Mouse (Mus musculus) megakaryocyte-erythroid progenitor cell, adult 5 weeks (primary cell): ENCODE results near the gene Flad1. TPM values are rescaled to one million over a fixed set of nuclear protein-coding genes. Genes with fewer than 3 reads are reported as not detected.

Experiments used
- polyA plus RNA-seq: library from polyadenylated mRNA; stranded (reverse); fragments of >175 nt; gene quantifications from 2 replicates; pipeline ENCODE4 v1.2.3, GENCODE M21; 2012

The Flad1 gene
- polyA plus RNA-seq, result 17.5 and 17.9 TPM in 2 replicates

DNA sequence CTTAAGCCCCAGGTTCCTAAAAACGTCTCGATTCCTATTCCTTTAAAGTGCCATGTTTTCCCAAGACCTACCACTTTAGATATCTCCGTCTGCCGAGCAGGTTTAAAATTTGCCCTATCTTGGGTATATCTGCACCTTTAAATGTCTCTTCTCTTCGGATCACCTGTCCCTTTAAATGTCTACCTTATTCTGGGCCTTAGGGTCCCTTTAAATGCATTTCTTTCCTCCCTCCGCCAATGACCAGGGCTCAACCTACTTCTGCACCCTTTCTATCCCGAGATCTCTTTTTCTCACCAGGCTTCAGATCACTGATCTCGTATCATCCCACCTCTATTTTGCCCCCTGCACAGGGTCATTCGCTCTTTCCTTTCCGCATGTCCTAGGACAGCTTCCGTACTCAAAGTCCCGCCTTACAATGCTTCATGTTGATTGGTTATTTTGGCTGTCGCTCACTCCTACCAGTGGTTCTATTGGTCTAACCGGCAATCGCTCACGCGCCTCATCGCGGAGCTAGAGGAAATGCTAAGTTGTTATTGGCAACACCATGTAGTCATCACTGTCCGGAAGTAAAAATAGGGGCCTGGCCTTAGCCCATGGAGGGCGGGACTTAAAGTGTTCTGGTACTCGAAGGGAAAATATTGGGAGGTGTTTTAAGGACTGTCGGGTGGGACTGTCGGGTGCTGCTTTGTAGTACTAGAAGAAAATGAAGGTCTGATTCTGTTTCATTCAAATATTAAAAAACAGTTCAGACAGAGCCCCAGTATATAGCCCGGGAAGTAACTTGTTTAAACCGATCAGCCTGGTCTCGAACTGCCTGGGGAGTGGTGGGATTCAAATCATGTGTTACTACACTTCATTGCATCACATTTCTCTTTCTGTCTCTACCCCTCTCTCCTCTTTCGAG lies at the start of gene Flad1:
Flad1 (minus strand) TSS at position 381 of the 904 bp plus-strand sequence.

GRCm38 (mm10) chr3:89454401-89455177 lies 42.9 kb upstream of the Flad1 start, which contains the start of gene Pmvk:
Pmvk (plus strand) TSS chr3:89454541.

DNA sequence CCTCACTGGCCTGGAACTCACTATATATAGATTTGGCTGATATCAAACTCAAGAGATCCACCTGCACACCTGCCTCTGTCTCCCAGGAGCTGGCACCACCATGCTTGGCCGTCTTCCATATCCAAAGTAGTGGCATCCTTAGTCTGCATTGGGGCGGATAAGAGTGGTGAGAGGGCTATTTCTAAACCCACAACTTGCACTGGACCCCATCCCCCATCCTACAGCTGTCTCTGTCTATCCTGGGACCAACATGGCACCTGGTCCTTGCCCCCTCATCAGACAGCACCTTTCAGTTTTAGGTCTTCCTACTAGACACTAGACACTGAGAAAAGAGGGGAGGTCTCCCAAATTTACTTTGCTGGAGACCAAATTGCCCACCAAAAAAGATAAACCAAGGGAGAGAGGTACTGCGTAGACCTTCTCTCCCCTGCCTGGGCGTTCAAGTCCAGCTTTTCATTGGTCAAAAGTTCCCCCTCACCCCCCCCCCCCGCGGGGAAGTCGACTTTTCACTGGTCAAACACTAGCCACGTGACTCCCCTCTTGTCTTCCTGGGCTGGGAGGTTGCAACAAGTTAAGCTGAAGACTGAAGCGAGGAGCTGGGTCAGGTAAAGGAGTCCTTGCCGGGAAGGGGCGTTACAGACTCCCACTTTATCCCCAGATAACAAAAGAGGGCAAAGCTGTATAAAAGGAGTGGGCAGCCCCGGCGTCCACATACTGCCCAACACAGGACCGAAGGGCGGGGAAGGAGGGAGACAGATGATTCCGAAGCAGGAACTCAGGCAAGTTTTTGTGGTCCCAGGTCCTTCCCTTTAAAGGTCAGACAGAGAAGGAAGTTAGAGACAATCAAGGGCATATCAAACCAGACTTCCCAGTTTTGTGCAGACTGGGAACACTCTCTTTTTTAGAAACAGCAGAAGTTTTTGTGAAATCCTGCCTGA lies 24.8 kb upstream of the Flad1 start, which contains the start of gene Pbxip1:
Pbxip1 (plus strand) TSS at position 531 of the 938 bp plus-strand sequence.

DNA sequence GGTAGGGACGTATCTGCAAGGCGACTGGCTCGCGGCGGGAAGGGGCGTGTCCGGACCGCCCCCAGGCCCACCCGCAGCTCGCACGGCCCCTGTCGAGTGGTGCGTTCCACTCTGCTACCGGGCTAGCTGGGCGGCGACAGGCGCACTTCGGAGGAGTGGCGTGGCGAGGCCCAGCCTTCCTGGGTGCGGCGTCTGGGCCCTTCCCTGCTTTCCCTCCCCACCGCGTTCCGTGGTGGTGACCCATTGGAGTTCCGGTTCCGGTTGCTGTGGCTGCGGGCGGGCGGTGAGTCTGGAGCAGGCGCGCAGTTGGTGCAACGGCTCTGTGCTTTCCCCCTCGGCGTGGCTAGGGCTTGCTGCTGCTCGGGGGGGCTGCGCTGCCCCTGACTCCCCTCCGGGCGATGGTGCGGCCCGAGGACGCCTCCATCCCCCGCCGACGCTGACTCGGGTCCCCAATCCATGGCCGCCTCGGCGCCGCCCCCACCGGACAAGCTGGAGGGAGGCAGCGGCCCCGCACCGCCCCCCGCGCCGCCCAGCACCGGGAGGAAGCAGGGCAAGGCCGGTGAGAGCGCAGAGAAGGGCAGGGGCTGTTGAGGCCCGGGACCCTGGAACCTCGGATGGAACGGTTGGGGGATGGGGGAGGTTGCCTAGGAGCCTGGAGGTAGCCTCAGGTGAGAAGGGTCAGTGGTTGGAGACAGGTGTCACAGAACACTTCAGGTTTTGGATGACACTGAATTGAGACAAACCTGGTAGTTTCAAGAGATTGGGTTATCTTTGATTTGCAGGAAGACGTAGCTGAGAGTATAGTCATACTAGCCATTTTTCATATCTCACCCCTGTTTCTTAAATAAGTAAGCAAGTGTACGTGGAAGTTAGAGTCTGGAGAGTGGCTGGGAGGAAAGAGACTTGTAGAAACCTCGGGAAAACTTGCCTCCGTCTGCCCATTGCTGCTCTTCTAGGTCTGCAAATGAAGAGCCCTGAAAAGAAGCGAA lies 18.8 kb upstream of the Flad1 start, which contains the start of gene Pygo2:
Pygo2 (plus strand) TSS at position 44 of the 989 bp plus-strand sequence.

GRCm38 (mm10) chr3:89418170-89418860 lies 6.6 kb upstream of the Flad1 start, which contains the start of the genes Cks1b and Shc1:
Cks1b (minus strand) TSS chr3:89418383.
Shc1 (plus strand) TSS chr3:89418443.

GRCm38 (mm10) chr3:89402693-89403092 lies 9.0 kb downstream of the Flad1 start, which contains the start of gene Lenep:
Lenep (minus strand) TSS chr3:89402793.

DNA sequence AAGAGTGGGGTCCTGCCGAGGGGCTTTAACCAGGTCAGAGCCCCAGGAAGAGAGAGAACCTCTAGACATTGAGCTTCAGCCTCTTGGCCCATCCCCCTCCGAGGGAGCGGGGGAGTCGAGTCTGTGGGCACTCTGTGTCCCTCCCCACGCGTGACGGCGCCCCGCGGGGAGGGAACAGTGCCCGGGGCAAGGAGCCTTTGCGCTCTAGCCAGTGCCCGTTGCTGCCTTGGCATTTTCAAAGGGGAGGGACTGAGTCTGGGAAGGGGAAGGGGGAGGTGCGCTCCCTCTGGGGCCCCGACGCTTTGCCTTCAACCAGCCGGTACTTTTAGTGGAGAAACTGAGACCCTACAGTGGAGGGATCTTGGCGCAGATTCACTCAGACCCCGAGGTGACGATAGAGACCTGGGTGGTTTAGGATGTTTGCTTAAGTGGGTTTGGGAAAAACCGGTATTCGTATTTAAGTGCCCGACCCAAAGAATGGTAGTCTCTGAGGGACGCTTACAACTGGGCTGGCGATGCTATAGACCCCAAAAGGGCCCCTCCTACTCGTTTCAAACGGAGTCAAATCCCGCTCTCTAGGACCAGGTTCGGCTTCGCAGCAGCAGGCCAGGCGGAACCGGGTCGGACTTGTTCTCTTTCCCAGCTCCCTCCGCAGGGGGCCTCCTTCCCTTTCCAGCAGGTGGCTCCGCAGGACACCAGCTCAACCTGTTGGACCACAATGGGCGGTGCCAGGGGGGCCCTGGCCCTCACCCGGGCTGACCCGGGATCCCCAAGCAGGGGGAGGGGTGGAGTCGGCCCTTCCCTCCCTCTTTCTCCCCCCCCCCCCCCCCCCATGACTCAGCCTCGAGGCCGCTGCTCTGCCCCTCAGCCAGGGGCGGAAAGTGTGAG lies 17.4 kb downstream of the Flad1 start, which contains the start of gene Zbtb7b:
Zbtb7b (minus strand) TSS at position 771 of the 888 bp plus-strand sequence.

GRCm38 (mm10) chr3:89365153-89365485 lies 46.6 kb downstream of the Flad1 start, which contains the start of gene Dcst1:
Dcst1 (minus strand) TSS chr3:89365253.

GRCm38 (mm10) chr3:89361675-89362074 lies 50.0 kb downstream of the Flad1 start, which contains the start of gene Dcst2:
Dcst2 (plus strand) TSS chr3:89361975.

Other genes with a start within 250 kb of the Flad1 start
- gene Clk2, start 247.1 kb downstream of the Flad1 start, polyA plus RNA-seq, result 49.2 and 71.4 TPM in 2 replicates
- 366 and 382 TPM in 2 replicates for gene Scamp3, start 234.4 kb downstream of the Flad1 start, polyA plus RNA-seq
- 253 and 287 TPM in 2 replicates for gene Fam189b, start 228.7 kb downstream of the Flad1 start, polyA plus RNA-seq
- 9.8 and 12.3 TPM in 2 replicates for gene Gba, start 208.9 kb downstream of the Flad1 start, polyA plus RNA-seq
- 0.61 and 2.0 TPM in 2 replicates for gene Thbs3, start 196.7 kb downstream of the Flad1 start, polyA plus RNA-seq
- gene Mtx1, start 184.8 kb downstream of the Flad1 start, polyA plus RNA-seq, result 318 and 336 TPM in 2 replicates
- gene Muc1, start 182.8 kb downstream of the Flad1 start, polyA plus RNA-seq, result 0.56 and 0.64 TPM in 2 replicates
- gene Krtcap2, start 165.9 kb downstream of the Flad1 start, polyA plus RNA-seq, result 235 and 304 TPM in 2 replicates
- 9.2 and 11.3 TPM in 2 replicates for gene Trim46, start 165.6 kb downstream of the Flad1 start, polyA plus RNA-seq
- 448 and 506 TPM in 2 replicates for gene Dpm3, start 152.5 kb downstream of the Flad1 start, polyA plus RNA-seq
- 12.7 and 16.4 TPM in 2 replicates for gene Slc50a1, start 141.3 kb downstream of the Flad1 start, polyA plus RNA-seq
- not detected in 2 replicates for gene Efna1, start 130.7 kb downstream of the Flad1 start, polyA plus RNA-seq
- 0.83 and 0.91 TPM in 2 replicates for gene Efna3, start 88.9 kb downstream of the Flad1 start, polyA plus RNA-seq
- 3.1 and 4.1 TPM in 2 replicates for gene Efna4, start 73.8 kb downstream of the Flad1 start, polyA plus RNA-seq
- 195 and 256 TPM in 2 replicates for gene Adam15, start 61.9 kb downstream of the Flad1 start, polyA plus RNA-seq
- gene Dcst2, start 49.9 kb downstream of the Flad1 start, polyA plus RNA-seq, result not detected in 2 replicates
- not detected in 2 replicates for gene Dcst1, start 46.6 kb downstream of the Flad1 start, polyA plus RNA-seq
- 42.9 and 63.7 TPM in 2 replicates for gene Zbtb7b, start 17.1 kb downstream of the Flad1 start, polyA plus RNA-seq
- 0.05 and 0.10 TPM in 2 replicates for gene Lenep, start 9.1 kb downstream of the Flad1 start, polyA plus RNA-seq
- 66.6 and 73.2 TPM in 2 replicates for gene Cks1b, start 6.5 kb upstream of the Flad1 start, polyA plus RNA-seq
- gene Shc1, start 6.6 kb upstream of the Flad1 start, polyA plus RNA-seq, result 117 and 151 TPM in 2 replicates
- gene Pygo2, start 18.3 kb upstream of the Flad1 start, polyA plus RNA-seq, result 111 and 155 TPM in 2 replicates
- 18.0 and 19.0 TPM in 2 replicates for gene Pbxip1, start 24.8 kb upstream of the Flad1 start, polyA plus RNA-seq
- gene Pmvk, start 42.7 kb upstream of the Flad1 start, polyA plus RNA-seq, result 9.1 and 14.1 TPM in 2 replicates
- 0.02 and 0.08 TPM in 2 replicates for gene Kcnn3, start 108.3 kb upstream of the Flad1 start, polyA plus RNA-seq